Mouse (Mus musculus): Measurements from ENCODE around the gene Ctsw. TPM values are rescaled to one million over a fixed set of nuclear protein-coding genes. Genes with fewer than 3 reads are reported as not detected.

Gene Ctsw
- polyA plus RNA-seq, 1 experiment = 1.2 TPM

GRCm38 (mm10) chr19:5461411-5461810 lies 6.9 kb downstream of the Ctsw start:
- H3K9ac ChIP-seq (ENCODE audit: low read depth, poor library complexity, severe bottlenecking) = no peak overlapping the region
- no peak overlapping the region for H3K4me3 ChIP-seq (ENCODE audit: low read depth, low read length)
- H3K27ac ChIP-seq (ENCODE audit: insufficient read depth, low read length) = no peak overlapping the region
- peaks cover 3% of the 10 kb centered on the region; the same call in 1 of the 2 replicates for H3K36me3 ChIP-seq (ENCODE audit: control insufficient read depth, insufficient read depth, low read length, poor library complexity, severe bottlenecking)
- H3K27me3 ChIP-seq (ENCODE audit: control insufficient read depth, insufficient read depth, low read length, poor library complexity, severe bottlenecking) = no peaks in the 10 kb centered on the region
- H3K4me1 ChIP-seq (ENCODE audit: control insufficient read depth, insufficient read depth, low read length) = no peaks in the 10 kb centered on the region
- H3K9me3 ChIP-seq (replicated peaks; ENCODE audit: control insufficient read depth, insufficient read depth, low read length, poor library complexity, severe bottlenecking) = no peaks in the 10 kb centered on the region
- TF ChIP-seq CTCF (IDR thresholded peaks at IDR 0.05; ENCODE audit: low read depth, low read length) (no peak), EP300 (IDR thresholded peaks at IDR 0.05; ENCODE audit: insufficient read depth, low read depth, low read length) (no peak), POLR2A (IDR thresholded peaks at IDR 0.05; ENCODE audit: insufficient read depth, low read length) (no peak)

DNA sequence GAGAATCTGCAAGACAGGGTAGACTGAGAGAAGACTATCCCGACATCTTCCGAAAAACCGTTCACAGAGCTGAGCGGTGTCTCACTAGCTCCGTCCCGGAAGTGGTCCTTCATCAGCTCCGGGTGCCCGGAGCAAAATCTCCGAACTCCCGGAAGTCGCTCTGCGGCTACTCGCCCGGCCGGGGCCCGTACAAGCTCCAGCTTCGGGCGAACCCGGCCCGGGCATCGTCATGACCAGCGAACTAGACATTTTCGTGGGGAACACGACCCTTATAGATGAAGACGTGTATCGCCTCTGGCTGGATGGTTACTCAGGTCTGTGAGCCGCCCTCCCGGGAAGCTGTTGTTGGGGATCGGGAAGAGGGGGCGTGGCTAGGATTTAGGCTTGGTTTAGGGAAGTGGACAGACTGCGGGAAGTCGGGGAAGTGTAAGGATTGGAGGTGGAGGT lies 7.8 kb downstream of the Ctsw start, which contains the start of gene Fibp:
Gene Fibp, plus strand, starts transcription at position 151 of the 447 bp plus-strand sequence.
- no peaks in the 10 kb centered on the region; the same call in 1 of the 2 replicates for H3K36me3 ChIP-seq (ENCODE audit: control insufficient read depth, insufficient read depth, low read length, poor library complexity, severe bottlenecking)
- no peaks in the 10 kb centered on the region for H3K9me3 ChIP-seq (replicated peaks; ENCODE audit: control insufficient read depth, insufficient read depth, low read length, poor library complexity, severe bottlenecking)
- H3K9ac ChIP-seq (ENCODE audit: low read depth, poor library complexity, severe bottlenecking) = peak within 1 kb of the TSS; percentile 80
- peak; percentile 69 for TF ChIP-seq POLR2A (IDR thresholded peaks at IDR 0.05; ENCODE audit: insufficient read depth, low read length)
- no peak for TF ChIP-seq EP300 (IDR thresholded peaks at IDR 0.05; ENCODE audit: insufficient read depth, low read depth, low read length)
- no peak for TF ChIP-seq CTCF (IDR thresholded peaks at IDR 0.05; ENCODE audit: low read depth, low read length)
- no peaks in the 10 kb centered on the region for H3K4me1 ChIP-seq (ENCODE audit: control insufficient read depth, insufficient read depth, low read length)
- no peak within 1 kb of the TSS for H3K27ac ChIP-seq (ENCODE audit: insufficient read depth, low read length)
- H3K4me3 ChIP-seq (ENCODE audit: low read depth, low read length) = peak within 1 kb of the TSS; percentile 98
- H3K27me3 ChIP-seq (ENCODE audit: control insufficient read depth, insufficient read depth, low read length, poor library complexity, severe bottlenecking) = no peaks in the 10 kb centered on the region

DNA sequence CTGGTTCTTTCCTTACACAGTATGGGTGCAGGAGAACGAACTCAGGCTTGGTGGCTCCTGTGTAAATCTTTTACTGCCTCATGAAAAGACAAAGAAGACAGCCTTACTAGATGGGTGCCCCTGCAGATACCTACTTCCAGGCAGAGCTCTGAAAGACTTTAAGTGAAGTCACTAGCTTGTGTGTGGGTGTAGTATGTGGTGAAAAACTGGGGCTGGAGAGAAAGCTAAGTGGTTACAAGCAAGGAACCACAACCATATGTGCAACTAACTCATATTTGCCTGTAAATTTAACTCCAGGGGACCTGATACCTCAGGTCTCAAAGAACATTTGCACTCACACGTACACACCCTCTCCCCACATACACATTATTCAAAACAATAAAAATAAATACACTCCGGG lies 8.4 kb downstream of the Ctsw start:
- H3K4me1 ChIP-seq (ENCODE audit: control insufficient read depth, insufficient read depth, low read length) = no peaks in the 10 kb centered on the region
- no peaks in the 10 kb centered on the region for H3K36me3 ChIP-seq (ENCODE audit: control insufficient read depth, insufficient read depth, low read length, poor library complexity, severe bottlenecking)
- H3K4me3 ChIP-seq (ENCODE audit: low read depth, low read length) = no peak overlapping the region
- TF ChIP-seq EP300 (IDR thresholded peaks at IDR 0.05; ENCODE audit: insufficient read depth, low read depth, low read length) (no peak), CTCF (IDR thresholded peaks at IDR 0.05; ENCODE audit: low read depth, low read length) (no peak)
- H3K27ac ChIP-seq (ENCODE audit: insufficient read depth, low read length) = no peak overlapping the region
- H3K9me3 ChIP-seq (replicated peaks; ENCODE audit: control insufficient read depth, insufficient read depth, low read length, poor library complexity, severe bottlenecking) = no peaks in the 10 kb centered on the region
- H3K9ac ChIP-seq (ENCODE audit: low read depth, poor library complexity, severe bottlenecking) = peak overlapping the region; percentile 80
- no peaks in the 10 kb centered on the region for H3K27me3 ChIP-seq (ENCODE audit: control insufficient read depth, insufficient read depth, low read length, poor library complexity, severe bottlenecking)

- Histone ChIP-seq H3K4me3 (ENCODE audit: low read depth, low read length) (no peak overlapping the region), H3K9me3 (replicated peaks; ENCODE audit: control insufficient read depth, insufficient read depth, low read length, poor library complexity, severe bottlenecking) (no peaks in the 10 kb centered on the region), H3K9ac (ENCODE audit: low read depth, poor library complexity, severe bottlenecking) (no peak overlapping the region), H3K36me3 (ENCODE audit: control insufficient read depth, insufficient read depth, low read length, poor library complexity, severe bottlenecking) (no peaks in the 10 kb centered on the region; the same call in 1 of the 2 replicates), H3K27ac (ENCODE audit: insufficient read depth, low read length) (no peak overlapping the region), H3K4me1 (ENCODE audit: control insufficient read depth, insufficient read depth, low read length) (no peaks in the 10 kb centered on the region), H3K27me3 (ENCODE audit: control insufficient read depth, insufficient read depth, low read length, poor library complexity, severe bottlenecking) (no peaks in the 10 kb centered on the region)
- TF ChIP-seq POLR2A (IDR thresholded peaks at IDR 0.05; ENCODE audit: insufficient read depth, low read length) = no peak
- TF ChIP-seq EP300 (IDR thresholded peaks at IDR 0.05; ENCODE audit: insufficient read depth, low read depth, low read length) = no peak
- TF ChIP-seq CTCF (IDR thresholded peaks at IDR 0.05; ENCODE audit: low read depth, low read length) = no peak
Observed at GRCm38 (mm10) chr19:5459019-5459418, 9.3 kb downstream of the Ctsw start.

- peak within 1 kb of the TSS; percentile 86 for H3K9ac ChIP-seq (ENCODE audit: low read depth, poor library complexity, severe bottlenecking)
- TF ChIP-seq EP300 (IDR thresholded peaks at IDR 0.05; ENCODE audit: insufficient read depth, low read depth, low read length) (no peak), CTCF (IDR thresholded peaks at IDR 0.05; ENCODE audit: low read depth, low read length) (no peak), POLR2A (IDR thresholded peaks at IDR 0.05; ENCODE audit: insufficient read depth, low read length) (no peak)
- no peaks in the 10 kb centered on the region for H3K27me3 ChIP-seq (ENCODE audit: control insufficient read depth, insufficient read depth, low read length, poor library complexity, severe bottlenecking)
- no peaks in the 10 kb centered on the region for H3K4me1 ChIP-seq (ENCODE audit: control insufficient read depth, insufficient read depth, low read length)
- H3K27ac ChIP-seq (ENCODE audit: insufficient read depth, low read length) = no peak within 1 kb of the TSS
- peak within 1 kb of the TSS; percentile 64 for H3K4me3 ChIP-seq (ENCODE audit: low read depth, low read length)
- H3K36me3 ChIP-seq (ENCODE audit: control insufficient read depth, insufficient read depth, low read length, poor library complexity, severe bottlenecking) = no peaks in the 10 kb centered on the region; the same call in 1 of the 2 replicates
- H3K9me3 ChIP-seq (replicated peaks; ENCODE audit: control insufficient read depth, insufficient read depth, low read length, poor library complexity, severe bottlenecking) = no peaks in the 10 kb centered on the region
Observed at GRCm38 (mm10) chr19:5457746-5458442, 10.4 kb downstream of the Ctsw start, which contains the start of gene Ccdc85b. TSS of gene Ccdc85b (minus strand) at chr19:5457894.

Measured in ES-Bruce4 (cell line).